Mouse (Mus musculus) hindbrain, embryonic 11.5 days (tissue): Measurements from ENCODE around the gene Ttll7. TPM values are rescaled to one million over a fixed set of nuclear protein-coding genes. Genes with fewer than 3 reads are reported as not detected.

Experiments used
- ATAC-seq: fragments of 200-750 bp; cut with Nextera tagmentation; 2 replicates; pipeline ENCODE4 v1.8.0; 2017; ENCODE audit warnings: mild to moderate bottlenecking, moderate TSS enrichment, moderate library complexity; ENCODE audit not compliant: low FRiP score
- DNase-seq: peaks from one replicate; pipeline ENCODE4 v3.0.0-alpha.2; 2015; ENCODE audit warnings: low spot score
- H3K27ac ChIP-seq: fragments of 300-500 bp; sonication (generic); 2 replicates; pipeline ENCODE4 v1.5.1; 2014; ENCODE audit warnings: mild to moderate bottlenecking, low read depth, low read length
- H3K27me3 ChIP-seq: fragments of 300-500 bp; sonication (generic); 2 replicates; pipeline ENCODE4 v1.6.1; 2014; ENCODE audit warnings: mild to moderate bottlenecking, low read length, moderate library complexity, mixed read lengths; ENCODE audit not compliant: control insufficient read depth, insufficient read depth
- H3K36me3 ChIP-seq: fragments of 300-500 bp; sonication (generic); 2 replicates; pipeline ENCODE4 v1.6.1; 2014; ENCODE audit warnings: mild to moderate bottlenecking, low read length, moderate library complexity, mixed read lengths; ENCODE audit not compliant: control insufficient read depth, insufficient read depth
- H3K4me1 ChIP-seq: fragments of 300-500 bp; sonication (generic); replicated peaks from 2 replicates; pipeline ENCODE4 v1.6.1; 2014; ENCODE audit warnings: low read length, mixed read lengths; ENCODE audit not compliant: control insufficient read depth, insufficient read depth
- H3K4me2 ChIP-seq: fragments of 300-500 bp; sonication (generic); replicated peaks from 2 replicates; pipeline ENCODE4 v1.6.1; 2014; ENCODE audit warnings: mild to moderate bottlenecking, low read depth, low read length
- H3K4me3 ChIP-seq: fragments of 300-500 bp; sonication (generic); 2 replicates; pipeline ENCODE4 v1.5.1; 2014; ENCODE audit warnings: low read depth, low read length
- H3K9ac ChIP-seq: fragments of 300-500 bp; sonication (generic); 2 replicates; pipeline ENCODE4 v1.6.1; 2014; ENCODE audit warnings: low read depth, low read length
- H3K9me3 ChIP-seq: fragments of 300-500 bp; sonication (generic); 2 replicates; pipeline ENCODE4 v1.6.1; 2016; ENCODE audit warnings: low read length; ENCODE audit not compliant: control insufficient read depth
- WGBS: fragments of 180-500 bp; shearing (Covaris S2); extraction: QIAGEN DNeasy Blood & Tissue Kit; methylation state at CpG from one replicate; pipeline ENCODE4 v1.1.7; 2014; 5-methylcytosine and 5-hydroxymethylcytosine counted together
- polyA plus RNA-seq: library from polyadenylated mRNA; unstranded; fragments of >200 nt; fragmentation: Nextera tagmentation; extraction: Ambion mirVana; gene quantifications from 2 replicates; pipeline ENCODE4 v1.2.1, GENCODE M21; 2014

Gene Ttll7
- polyA plus RNA-seq, 1 experiment from 2014 or later, result 9.7 TPM

GRCm38 (mm10) chr3:146848112-146848511 is 4.1 kb upstream of the Ttll7 start:
- no peaks in the 10 kb centered on the region for H3K4me1 ChIP-seq
- 91% methylated on average over 8 of the region's 8 CpGs for WGBS
- H3K4me2 ChIP-seq, result no peak overlapping the region
- ATAC-seq (no peak), DNase-seq (no peak)
- no peaks in the 10 kb centered on the region for H3K36me3 ChIP-seq
- H3K9me3 ChIP-seq, result no peaks in the 10 kb centered on the region
- no peak overlapping the region for H3K9ac ChIP-seq
- H3K27ac ChIP-seq, result no peak overlapping the region
- H3K4me3 ChIP-seq, result no peak overlapping the region
- no peaks in the 10 kb centered on the region for H3K27me3 ChIP-seq

- H3K9me3 ChIP-seq, result no peaks in the 10 kb centered on the region
- H3K27me3 ChIP-seq, result no peaks in the 10 kb centered on the region
- WGBS, result 91% methylated on average over 7 of the region's 7 CpGs
- no peak overlapping the region for H3K9ac ChIP-seq
- H3K4me3 ChIP-seq, result no peak overlapping the region
- H3K27ac ChIP-seq, result no peak overlapping the region
- no peak for DNase-seq
- no peak for ATAC-seq
- no peak overlapping the region for H3K4me2 ChIP-seq
- H3K4me1 ChIP-seq, result no peaks in the 10 kb centered on the region
- H3K36me3 ChIP-seq, result no peaks in the 10 kb centered on the region
These were observed 2.8 kb upstream of the Ttll7 start for GRCm38 (mm10) chr3:146849360-146849759.

GRCm38 (mm10) chr3:146854473-146855087 is 2.4 kb downstream of the Ttll7 start:
- no peak overlapping the region for H3K4me3 ChIP-seq
- no peak for DNase-seq
- ATAC-seq, result no peak
- no peak overlapping the region for H3K27ac ChIP-seq
- no peaks in the 10 kb centered on the region for H3K9me3 ChIP-seq
- H3K36me3 ChIP-seq, result no peaks in the 10 kb centered on the region
- no peak overlapping the region for H3K4me2 ChIP-seq
- H3K4me1 ChIP-seq, result no peaks in the 10 kb centered on the region
- WGBS, result 80% methylated on average over 7 of the region's 7 CpGs
- H3K27me3 ChIP-seq, result no peaks in the 10 kb centered on the region
- no peak overlapping the region for H3K9ac ChIP-seq

GRCm38 (mm10) chr3:146857373-146857772 is 5.2 kb downstream of the Ttll7 start:
- Histone ChIP-seq H3K36me3 (no peaks in the 10 kb centered on the region), H3K4me2 (no peak overlapping the region), H3K4me3 (no peak overlapping the region), H3K9me3 (no peaks in the 10 kb centered on the region), H3K9ac (no peak overlapping the region), H3K27ac (no peak overlapping the region), H3K4me1 (no peaks in the 10 kb centered on the region), H3K27me3 (no peaks in the 10 kb centered on the region)
- DNase-seq, result no peak
- no peak for ATAC-seq
- WGBS, result 79% methylated on average over 10 of the region's 10 CpGs

GRCm38 (mm10) chr3:146860308-146860707 is 8.1 kb downstream of the Ttll7 start:
- ATAC-seq (no peak), DNase-seq (no peak)
- Histone ChIP-seq H3K9ac (no peak overlapping the region), H3K27ac (no peak overlapping the region), H3K4me2 (no peak overlapping the region), H3K4me1 (no peaks in the 10 kb centered on the region), H3K36me3 (no peaks in the 10 kb centered on the region), H3K4me3 (no peak overlapping the region), H3K9me3 (no peaks in the 10 kb centered on the region), H3K27me3 (no peaks in the 10 kb centered on the region)
- 85% methylated on average over 2 of the region's 2 CpGs for WGBS

- H3K9me3 ChIP-seq, result no peaks in the 10 kb centered on the region
- no peaks in the 10 kb centered on the region for H3K4me1 ChIP-seq
- no peak overlapping the region for H3K4me2 ChIP-seq
- H3K27me3 ChIP-seq, result no peaks in the 10 kb centered on the region
- DNase-seq (peak; percentile 25), ATAC-seq (no peak)
- H3K4me3 ChIP-seq, result no peak overlapping the region
- WGBS, result 41% methylated on average over 4 of the region's 4 CpGs
- no peak overlapping the region for H3K27ac ChIP-seq
- no peaks in the 10 kb centered on the region for H3K36me3 ChIP-seq
- no peak overlapping the region for H3K9ac ChIP-seq
These were observed 14.4 kb downstream of the Ttll7 start for GRCm38 (mm10) chr3:146866563-146866962.

GRCm38 (mm10) chr3:146871954-146872353 is 19.8 kb downstream of the Ttll7 start:
- H3K4me2 ChIP-seq, result no peak overlapping the region
- H3K36me3 ChIP-seq, result no peaks in the 10 kb centered on the region
- ATAC-seq (no peak), DNase-seq (no peak)
- no peak overlapping the region for H3K4me3 ChIP-seq
- no peak overlapping the region for H3K27ac ChIP-seq
- no peak overlapping the region for H3K9ac ChIP-seq
- WGBS, result 87% methylated on average over 3 of the region's 3 CpGs
- no peaks in the 10 kb centered on the region for H3K4me1 ChIP-seq
- H3K27me3 ChIP-seq, result no peaks in the 10 kb centered on the region
- H3K9me3 ChIP-seq, result no peaks in the 10 kb centered on the region

- H3K9ac ChIP-seq, result no peak overlapping the region
- DNase-seq (no peak), ATAC-seq (no peak)
- no peak overlapping the region for H3K4me3 ChIP-seq
- WGBS, result 79% methylated on average over 2 of the region's 2 CpGs
- H3K27ac ChIP-seq, result no peak overlapping the region
- H3K4me1 ChIP-seq, result no peaks in the 10 kb centered on the region
- H3K4me2 ChIP-seq, result no peak overlapping the region
- no peaks in the 10 kb centered on the region for H3K9me3 ChIP-seq
- no peaks in the 10 kb centered on the region for H3K27me3 ChIP-seq
- no peaks in the 10 kb centered on the region for H3K36me3 ChIP-seq
These were observed 23.8 kb downstream of the Ttll7 start for GRCm38 (mm10) chr3:146875929-146876328.

- Histone ChIP-seq H3K27ac (no peak overlapping the region), H3K4me2 (no peak overlapping the region), H3K36me3 (no peaks in the 10 kb centered on the region), H3K9ac (no peak overlapping the region), H3K4me1 (no peaks in the 10 kb centered on the region), H3K9me3 (no peaks in the 10 kb centered on the region), H3K4me3 (no peak overlapping the region), H3K27me3 (no peaks in the 10 kb centered on the region)
- no peak for ATAC-seq
- DNase-seq, result no peak
- 92% methylated on average over 13 of the region's 13 CpGs for WGBS
These were observed 41.8 kb downstream of the Ttll7 start for GRCm38 (mm10) chr3:146893931-146894330.
